Comparison of ENCODE assay signal across 25 mouse cellular contexts in genomic region chr2:146280921-146281274, GRCm38 (mm10). TPM values are rescaled to one million over a fixed set of nuclear protein-coding genes. Genes with fewer than 3 reads are reported as not detected.
DNase-seq lines count a peak whose midpoint lies in the region; ATAC-seq lines count a peak whose summit lies in the region.
"Had no signal": no experiment of that assay in that cellular context is flagged by ENCODE, and none has a peak within 500 bp of the region (broad histone marks: within the 10 kb centered on the region; RNA-seq: fewer than 3 reads in every experiment).

No protein-coding gene starts in this region.

- 48% methylated on average over 1 of the region's 1 CpGs for WGBS in hindbrain, embryonic 10.5 days
- WGBS in hindbrain, embryonic 16.5 days = 46% methylated on average over 1 of the region's 1 CpGs
- 43% methylated on average over 1 of the region's 1 CpGs for WGBS in forebrain, embryonic 12.5 days
- 16% methylated on average over 1 of the region's 1 CpGs for WGBS in hindbrain, embryonic 12.5 days
- whole genome bisulfite sequencing in midbrain, embryonic 14.5 days = 36% methylated on average over 1 of the region's 1 CpGs

- no peak overlapping the region for H3K4me2 ChIP-seq in hindbrain, embryonic 16.5 days (ENCODE audit: low read length)
- H3K4me2 ChIP-seq in forebrain, embryonic 12.5 days = no peak overlapping the region
- no peak overlapping the region for H3K4me2 ChIP-seq in hindbrain, embryonic 12.5 days (replicated peaks)
- no peak overlapping the region for H3K4me2 ChIP-seq in midbrain, embryonic 14.5 days (ENCODE audit: low read length)
- H3K4me2 ChIP-seq: heart, embryonic 13.5 days; liver, embryonic 11.5 days had no signal

- 0 out of 2 replicates have a peak overlapping the region, but pooled peaks have one; percentile 50 for H3K27ac ChIP-seq in hindbrain, embryonic 10.5 days
- no peak overlapping the region for H3K27ac ChIP-seq in hindbrain, embryonic 16.5 days (ENCODE audit: low read depth, low read length)
- H3K27ac ChIP-seq in forebrain, embryonic 12.5 days = peak overlapping the region; percentile 50; the same call in 1 of the 2 replicates
- H3K27ac ChIP-seq in hindbrain, embryonic 12.5 days = peak overlapping the region; percentile 84
- H3K27ac ChIP-seq in midbrain, embryonic 14.5 days (replicated peaks; ENCODE audit: low read depth, low read length) = peak overlapping the region; percentile 65
- H3K27ac ChIP-seq: heart, embryonic 13.5 days; stomach, postnatal 0 days had no signal

- DNase-seq in hindbrain, embryonic 10.5 days (ENCODE audit: low spot score) = no peak
- DNase-seq in midbrain, embryonic 14.5 days = no peak
- DNase-seq in cerebellum, adult 9-10 months = no peak
- DNase-seq: adrenal gland, postnatal 14 days; cerebellum, adult 11-12 months; gastrocnemius, postnatal 10 days; heart, adult 11 months; kidney, postnatal 4 days; lung, adult 18-20 months; lung, postnatal 14 days; right cerebral cortex, postnatal 4 days; thymus, postnatal 14 days had no signal

- no peaks in the 10 kb centered on the region for H3K9me3 ChIP-seq in hindbrain, embryonic 10.5 days
- H3K9me3 ChIP-seq in hindbrain, embryonic 16.5 days (ENCODE audit: control insufficient read depth, low read length) = no peaks in the 10 kb centered on the region
- H3K9me3 ChIP-seq in forebrain, embryonic 12.5 days = no peaks in the 10 kb centered on the region
- no peaks in the 10 kb centered on the region for H3K9me3 ChIP-seq in hindbrain, embryonic 12.5 days (replicated peaks)
- H3K9me3 ChIP-seq in midbrain, embryonic 14.5 days (ENCODE audit: control insufficient read depth, low read length) = no peaks in the 10 kb centered on the region
- H3K9me3 ChIP-seq: heart, embryonic 13.5 days had no signal

- no peaks in the 10 kb centered on the region for H3K27me3 ChIP-seq in hindbrain, embryonic 10.5 days (ENCODE audit: insufficient read depth, poor library complexity, severe bottlenecking)
- no peaks in the 10 kb centered on the region for H3K27me3 ChIP-seq in hindbrain, embryonic 16.5 days (replicated peaks; ENCODE audit: control insufficient read depth, insufficient read depth, low read length)
- H3K27me3 ChIP-seq in forebrain, embryonic 12.5 days = no peaks in the 10 kb centered on the region
- H3K27me3 ChIP-seq in hindbrain, embryonic 12.5 days = no peaks in the 10 kb centered on the region
- no peaks in the 10 kb centered on the region for H3K27me3 ChIP-seq in midbrain, embryonic 14.5 days (ENCODE audit: control insufficient read depth, insufficient read depth, low read length)
- H3K27me3 ChIP-seq: heart, embryonic 13.5 days; Patski had no signal

- no peaks in the 10 kb centered on the region for H3K36me3 ChIP-seq in hindbrain, embryonic 10.5 days
- H3K36me3 ChIP-seq in hindbrain, embryonic 16.5 days (ENCODE audit: control insufficient read depth, insufficient read depth, low read length) = no peaks in the 10 kb centered on the region
- H3K36me3 ChIP-seq in forebrain, embryonic 12.5 days (replicated peaks) = no peaks in the 10 kb centered on the region
- H3K36me3 ChIP-seq in hindbrain, embryonic 12.5 days = no peaks in the 10 kb centered on the region
- no peaks in the 10 kb centered on the region for H3K36me3 ChIP-seq in midbrain, embryonic 14.5 days (ENCODE audit: control insufficient read depth, insufficient read depth, low read length)
- H3K36me3 ChIP-seq: heart, embryonic 13.5 days had no signal

- peaks cover 39% of the 10 kb centered on the region for H3K4me1 ChIP-seq in hindbrain, embryonic 10.5 days (replicated peaks)
- peaks cover 12% of the 10 kb centered on the region for H3K4me1 ChIP-seq in hindbrain, embryonic 16.5 days (ENCODE audit: control insufficient read depth, insufficient read depth, low read depth, low read length)
- peaks cover 38% of the 10 kb centered on the region for H3K4me1 ChIP-seq in forebrain, embryonic 12.5 days
- peaks cover 29% of the 10 kb centered on the region for H3K4me1 ChIP-seq in hindbrain, embryonic 12.5 days
- peaks cover 33% of the 10 kb centered on the region for H3K4me1 ChIP-seq in midbrain, embryonic 14.5 days (ENCODE audit: control insufficient read depth, insufficient read depth, low read length)

- ATAC-seq in hindbrain, embryonic 16.5 days = no peak
- ATAC-seq in forebrain, embryonic 12.5 days (ENCODE audit: low FRiP score) = no peak
- ATAC-seq in hindbrain, embryonic 12.5 days (ENCODE audit: low FRiP score) = no peak
- ATAC-seq in midbrain, embryonic 14.5 days (ENCODE audit: low FRiP score, low TSS enrichment) = no peak
- no peak for ATAC-seq in megakaryocyte, adult 5-6 weeks (ENCODE audit: poor library complexity, severe bottlenecking)
- ATAC-seq: activated CD4-positive, CD25-positive, alpha-beta regulatory T cell, adult 4 months; CD4-positive, CD25-positive, alpha-beta regulatory T cell, adult 4 months; Patski had no signal

- H3K9ac ChIP-seq in hindbrain, embryonic 16.5 days (ENCODE audit: low read depth, low read length) = no peak overlapping the region
- no peak overlapping the region for H3K9ac ChIP-seq in forebrain, embryonic 12.5 days
- no peak overlapping the region for H3K9ac ChIP-seq in hindbrain, embryonic 12.5 days
- no peak overlapping the region for H3K9ac ChIP-seq in midbrain, embryonic 14.5 days (replicated peaks; ENCODE audit: low read length)
- H3K9ac ChIP-seq: heart, embryonic 13.5 days had no signal

- H3K4me3 ChIP-seq in hindbrain, embryonic 10.5 days = no peak overlapping the region
- no peak overlapping the region for H3K4me3 ChIP-seq in hindbrain, embryonic 16.5 days (ENCODE audit: low read length)
- no peak overlapping the region for H3K4me3 ChIP-seq in forebrain, embryonic 12.5 days (replicated peaks)
- H3K4me3 ChIP-seq in hindbrain, embryonic 12.5 days = no peak overlapping the region
- H3K4me3 ChIP-seq in midbrain, embryonic 14.5 days (replicated peaks; ENCODE audit: low read depth, low read length) = no peak overlapping the region
- H3K4me3 ChIP-seq: heart, embryonic 13.5 days had no signal

RNA-seq across cellular contexts. Expression of gene Insm1, which starts 59.2 kb away (rescaled TPM):
- 4.9 and 7.3 TPM in 2 replicates for polyA plus RNA-seq in hindbrain, embryonic 10.5 days (2016; fragmentation: Nextera tagmentation; extraction: Ambion mirVana)
- 1.9 and 2.3 TPM in 2 replicates for polyA plus RNA-seq in hindbrain, embryonic 16.5 days (2015; fragmentation: Nextera tagmentation; extraction: Ambion mirVana)
- 11.9 and 13.4 TPM in 2 replicates for polyA plus RNA-seq in forebrain, embryonic 12.5 days (2016; fragmentation: Nextera tagmentation; extraction: Ambion mirVana)
- polyA plus RNA-seq in hindbrain, embryonic 12.5 days (2016; fragmentation: Nextera tagmentation; extraction: Ambion mirVana) = 7.0 and 8.5 TPM in 2 replicates
- 5.8 and 7.6 TPM in 2 replicates for polyA plus RNA-seq in midbrain, embryonic 14.5 days (2014; fragmentation: Nextera tagmentation; extraction: Ambion mirVana)
- not detected in 2 replicates for total RNA-seq in megakaryocyte, adult 5-6 weeks (2015)
- not detected in 2 replicates for total RNA-seq in megakaryocyte, adult 5-6 weeks (2017)
- total RNA-seq: gastrocnemius, postnatal 10 days; heart, postnatal 25 days; megakaryocyte-erythroid progenitor cell, adult 5-6 weeks had no signal
- polyA plus RNA-seq: activated CD4-positive, CD25-positive, alpha-beta regulatory T cell, adult 4 months; CD4-positive, CD25-positive, alpha-beta regulatory T cell, adult 4 months; heart, embryonic 13.5 days; kidney, embryonic 14.5 days; liver, embryonic 11.5 days; Patski had no signal
